Mouse (Mus musculus) forebrain, embryonic 14.5 days (tissue): Measurements from ENCODE around the gene Smtn. TPM values are rescaled to one million over a fixed set of nuclear protein-coding genes. Genes with fewer than 3 reads are reported as not detected.

ENCODE experiments used
- ATAC-seq: fragments of 200-750 bp; cut with Nextera tagmentation; 2 replicates; pipeline ENCODE4 v1.8.0; 2017; ENCODE audit warnings: mild to moderate bottlenecking, moderate library complexity
- DNase-seq: peaks from one replicate; pipeline ENCODE4 v3.0.0-alpha.2; 2015; ENCODE audit warnings: low spot score
- H3K27ac ChIP-seq: fragments of 300-500 bp; sonication (generic); 2 replicates; pipeline ENCODE4 v1.5.1; 2014; ENCODE audit warnings: low read depth, mild to moderate bottlenecking, control low read depth, low read length, moderate library complexity
- H3K27me3 ChIP-seq: fragments of 300-500 bp; sonication (generic); replicated peaks from 2 replicates; pipeline ENCODE4 v1.6.1; 2014; ENCODE audit warnings: low read length, control low read depth, mixed read lengths; ENCODE audit not compliant: control insufficient read depth, insufficient read depth
- H3K36me3 ChIP-seq: fragments of 300-500 bp; sonication (generic); 2 replicates; pipeline ENCODE4 v1.6.1; 2014; ENCODE audit warnings: low read length, control low read depth; ENCODE audit not compliant: control insufficient read depth, insufficient read depth
- H3K4me1 ChIP-seq: fragments of 300-500 bp; sonication (generic); 2 replicates; pipeline ENCODE4 v1.6.1; 2014; ENCODE audit warnings: antibody characterized with exemption, low read length, control low read depth; ENCODE audit not compliant: control insufficient read depth, insufficient read depth
- H3K4me2 ChIP-seq: fragments of 300-500 bp; sonication (generic); 2 replicates; pipeline ENCODE4 v1.6.1; 2014; ENCODE audit warnings: mild to moderate bottlenecking, control low read depth, low read length
- H3K4me3 ChIP-seq: fragments of 300-500 bp; sonication (generic); 2 replicates; pipeline ENCODE4 v1.5.1; 2014; ENCODE audit warnings: low read depth, low read length, control low read depth
- H3K9ac ChIP-seq: fragments of 300-500 bp; sonication (generic); 2 replicates; pipeline ENCODE4 v1.6.1; 2014; ENCODE audit warnings: mild to moderate bottlenecking, low read length, control low read depth, moderate library complexity
- H3K9me3 ChIP-seq: fragments of 300-500 bp; sonication (generic); replicated peaks from 2 replicates; pipeline ENCODE4 v1.6.1; 2016; ENCODE audit warnings: low read length, control low read depth, mixed read lengths; ENCODE audit not compliant: control insufficient read depth
- WGBS: fragments of 180-500 bp; shearing (Covaris S2); extraction: QIAGEN DNeasy Blood & Tissue Kit; methylation state at CpG from one replicate; pipeline ENCODE4 v1.1.7; 2014; 5-methylcytosine and 5-hydroxymethylcytosine counted together
- polyA plus RNA-seq: library from polyadenylated mRNA; unstranded; fragments of >200 nt; fragmentation: Nextera tagmentation; extraction: Ambion mirVana; gene quantifications from 2 replicates; pipeline ENCODE4 v1.2.1, GENCODE M21; 2014

Smtn gene
- polyA plus RNA-seq, 1 experiment from 2014 or later: 11.6 TPM

DNA sequence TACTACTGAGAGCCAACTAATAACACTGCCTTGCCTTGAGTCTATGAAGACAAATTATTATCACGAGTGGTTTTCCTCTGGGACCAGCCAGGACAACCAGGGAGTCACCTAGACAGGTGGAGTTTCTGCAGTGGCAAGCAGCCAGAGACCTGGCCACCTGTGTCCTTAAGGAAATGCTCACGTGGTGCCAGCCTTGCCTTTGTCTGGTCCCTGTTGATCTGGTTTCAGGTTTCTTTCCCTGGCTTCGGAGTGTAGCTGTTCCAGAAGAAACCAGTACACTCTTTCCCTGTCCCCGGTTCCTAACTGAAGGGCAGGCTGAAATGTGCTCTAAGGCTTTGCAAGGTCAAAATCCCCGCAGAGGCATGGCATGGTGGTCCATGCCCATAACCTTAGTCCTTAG lies 43.7 kb downstream of the Smtn start:
- H3K27me3 ChIP-seq: no peaks in the 10 kb centered on the region
- H3K9ac ChIP-seq: no peak overlapping the region
- H3K9me3 ChIP-seq: no peaks in the 10 kb centered on the region
- no peaks in the 10 kb centered on the region for H3K4me1 ChIP-seq
- H3K4me3 ChIP-seq: no peak overlapping the region
- no peaks in the 10 kb centered on the region for H3K36me3 ChIP-seq
- 69% methylated on average over 5 of the region's 5 CpGs for WGBS
- ATAC-seq (no peak), DNase-seq (no peak)
- no peak overlapping the region for H3K27ac ChIP-seq
- no peak overlapping the region for H3K4me2 ChIP-seq

DNA sequence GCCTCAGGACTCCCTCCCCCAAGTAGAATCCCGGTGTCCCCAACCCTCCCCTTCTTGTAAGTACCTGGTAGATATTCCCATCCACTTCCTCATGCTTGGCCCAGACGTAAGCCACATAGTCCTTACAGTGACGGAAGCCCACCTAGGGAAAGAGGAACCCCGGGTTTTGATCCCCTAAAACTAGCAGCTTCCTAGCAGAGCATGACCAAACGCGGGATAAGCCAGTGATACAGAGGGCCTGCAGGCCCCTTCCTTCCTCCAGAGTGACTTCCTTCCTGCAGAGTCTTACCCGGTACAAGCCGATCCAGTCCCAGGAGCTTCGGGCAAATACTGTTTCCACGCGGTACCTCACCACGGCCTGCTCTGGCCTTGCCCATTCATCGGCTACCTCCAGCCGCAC lies 44.9 kb downstream of the Smtn start:
- Histone ChIP-seq H3K9ac (no peak overlapping the region), H3K9me3 (no peaks in the 10 kb centered on the region), H3K27me3 (no peaks in the 10 kb centered on the region), H3K4me2 (no peak overlapping the region), H3K4me3 (no peak overlapping the region), H3K36me3 (no peaks in the 10 kb centered on the region), H3K27ac (no peak overlapping the region), H3K4me1 (no peaks in the 10 kb centered on the region)
- DNase-seq: no peak
- no peak for ATAC-seq
- WGBS: 95% methylated on average over 14 of the region's 14 CpGs

DNA sequence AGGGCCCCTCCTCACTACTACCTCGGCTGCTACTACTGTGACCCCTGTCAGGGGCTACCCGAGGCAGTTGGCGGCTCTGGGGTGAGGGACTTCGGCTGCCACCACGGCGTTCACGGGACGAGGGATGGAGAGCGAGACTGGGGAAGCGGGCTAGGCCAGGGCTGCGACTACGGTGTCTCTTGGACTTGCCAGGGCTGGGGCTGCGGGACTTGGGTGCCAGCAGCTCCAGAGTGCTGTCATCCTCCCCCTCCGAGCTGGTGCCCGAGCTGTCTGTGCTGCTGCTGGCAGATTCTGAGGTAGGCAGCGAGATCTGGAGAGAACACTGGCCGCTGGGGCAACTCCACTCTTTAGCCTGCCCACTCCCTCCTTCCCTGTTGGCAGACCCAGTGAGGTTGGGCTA lies 45.6 kb downstream of the Smtn start:
- Histone ChIP-seq H3K36me3 (no peaks in the 10 kb centered on the region), H3K9ac (no peak overlapping the region), H3K27ac (no peak overlapping the region), H3K27me3 (no peaks in the 10 kb centered on the region), H3K4me1 (no peaks in the 10 kb centered on the region), H3K9me3 (no peaks in the 10 kb centered on the region), H3K4me2 (no peak overlapping the region), H3K4me3 (no peak overlapping the region)
- DNase-seq (no peak), ATAC-seq (no peak)
- WGBS: 83% methylated on average over 17 of the region's 17 CpGs

DNA sequence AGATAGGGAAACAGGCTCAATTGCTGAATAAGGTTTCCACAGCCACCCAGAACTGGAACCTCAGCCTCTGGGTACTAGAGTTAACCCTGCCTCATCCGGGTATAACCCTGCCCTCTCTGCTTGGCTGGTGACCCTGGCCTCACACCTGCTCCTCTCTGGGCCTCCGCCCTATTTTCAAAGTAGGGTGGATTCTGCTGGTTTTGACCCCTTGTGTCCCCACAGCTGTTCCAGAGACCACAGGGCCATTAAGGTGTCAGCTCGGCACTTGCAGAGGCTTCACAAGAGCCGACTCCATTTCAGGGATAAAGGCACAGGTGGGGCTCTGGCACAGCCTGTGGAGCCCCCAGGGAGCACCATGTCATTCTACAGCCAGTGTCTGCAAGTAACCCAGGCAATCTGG lies 47.7 kb downstream of the Smtn start:
- Histone ChIP-seq H3K9me3 (no peaks in the 10 kb centered on the region), H3K9ac (no peak overlapping the region), H3K36me3 (no peaks in the 10 kb centered on the region), H3K4me3 (no peak overlapping the region), H3K4me2 (no peak overlapping the region), H3K27me3 (no peaks in the 10 kb centered on the region), H3K27ac (no peak overlapping the region), H3K4me1 (no peaks in the 10 kb centered on the region)
- DNase-seq (no peak), ATAC-seq (no peak)
- WGBS: 81% methylated on average over 4 of the region's 4 CpGs

DNA sequence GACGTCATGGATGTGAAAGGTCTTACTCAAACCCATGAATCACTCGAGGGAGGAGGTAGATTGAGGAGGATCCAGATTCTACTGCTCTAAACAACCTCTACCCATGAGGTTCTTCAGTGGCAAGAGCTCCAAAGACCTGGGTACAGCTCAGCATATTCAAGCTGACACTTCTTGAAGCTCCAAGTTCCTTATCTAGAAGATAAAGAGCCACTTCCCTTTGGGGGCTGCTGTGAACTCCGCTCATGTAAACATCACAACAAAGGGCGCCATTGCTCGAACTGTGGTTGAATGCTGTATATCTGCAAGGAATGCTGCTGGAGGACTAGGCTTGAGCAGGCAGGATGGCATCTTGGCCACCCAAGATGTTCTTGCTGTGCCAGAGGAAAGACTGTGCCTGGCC lies 51.4 kb downstream of the Smtn start:
- H3K9me3 ChIP-seq: no peaks in the 10 kb centered on the region
- H3K36me3 ChIP-seq: no peaks in the 10 kb centered on the region
- H3K4me3 ChIP-seq: no peak overlapping the region
- no peak for ATAC-seq
- WGBS: 84% methylated on average over 5 of the region's 5 CpGs
- no peaks in the 10 kb centered on the region for H3K27me3 ChIP-seq
- no peak overlapping the region for H3K9ac ChIP-seq
- no peak overlapping the region for H3K4me2 ChIP-seq
- no peaks in the 10 kb centered on the region for H3K4me1 ChIP-seq
- no peak overlapping the region for H3K27ac ChIP-seq
- no peak for DNase-seq

DNA sequence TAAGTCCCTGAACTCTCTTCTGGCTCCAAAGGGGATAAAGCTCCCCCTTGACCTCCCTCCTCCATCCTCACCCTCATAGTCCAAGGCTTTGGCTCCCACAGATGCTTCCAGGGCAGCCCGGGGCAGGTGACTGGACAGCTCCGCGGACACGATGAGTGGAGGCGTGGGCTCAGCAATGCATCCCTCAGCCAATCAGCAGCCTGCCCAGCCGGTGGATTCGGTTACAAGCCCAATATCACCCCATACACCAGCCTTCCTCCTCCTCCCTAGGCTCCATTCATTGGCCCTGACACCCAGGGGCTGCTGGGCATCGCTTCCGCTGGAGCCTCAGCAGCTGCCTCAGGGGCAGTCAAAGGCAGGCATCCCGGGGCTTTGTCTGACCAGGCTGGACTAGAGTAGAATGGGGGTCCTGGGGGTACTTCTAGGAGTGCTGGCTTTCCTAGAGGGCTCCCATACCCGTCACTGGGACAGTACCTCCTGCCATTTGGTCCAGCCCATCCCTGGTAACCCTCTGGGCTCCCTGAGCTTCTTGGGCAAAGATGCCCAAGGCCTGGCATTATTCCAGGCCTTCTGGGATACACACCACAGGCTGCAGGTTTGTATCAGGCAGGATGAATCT lies 52.4 kb downstream of the Smtn start, which contains the start of gene Pla2g3:
Gene Pla2g3 (plus strand): TSS at position 333 of the 619 bp plus-strand sequence.
- no peak for ATAC-seq
- no peaks in the 10 kb centered on the region for H3K9me3 ChIP-seq
- H3K4me1 ChIP-seq: no peaks in the 10 kb centered on the region
- H3K4me2 ChIP-seq: no peak within 1 kb of the TSS
- no peaks in the 10 kb centered on the region for H3K27me3 ChIP-seq
- no peaks in the 10 kb centered on the region for H3K36me3 ChIP-seq
- H3K9ac ChIP-seq: no peak within 1 kb of the TSS
- 33% methylated on average over 11 of the region's 11 CpGs for WGBS
- no peak within 1 kb of the TSS for H3K27ac ChIP-seq
- no peak for DNase-seq
- no peak within 1 kb of the TSS for H3K4me3 ChIP-seq

DNA sequence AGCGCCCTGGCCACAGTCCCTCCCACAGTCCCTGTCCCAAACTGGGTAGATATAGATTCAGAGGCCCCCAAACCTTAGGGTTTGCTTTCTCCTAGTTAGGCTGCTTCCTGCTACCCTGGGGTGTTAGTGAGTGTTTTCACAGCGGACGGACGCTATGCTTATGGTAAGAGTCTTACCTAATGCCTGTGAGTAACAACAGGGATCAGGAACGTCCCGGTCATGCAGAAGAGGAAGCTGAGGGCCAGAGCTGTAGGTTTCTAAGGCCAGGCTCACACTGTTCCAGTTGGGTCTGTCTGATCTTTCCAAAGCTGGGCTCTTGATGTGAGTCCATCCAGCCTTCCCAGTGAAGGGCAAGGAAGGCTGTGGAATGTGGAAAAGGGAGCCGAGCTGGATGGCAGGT lies 54.1 kb downstream of the Smtn start:
- Histone ChIP-seq H3K36me3 (no peaks in the 10 kb centered on the region), H3K27ac (no peak overlapping the region), H3K4me2 (no peak overlapping the region), H3K27me3 (no peaks in the 10 kb centered on the region), H3K9me3 (no peaks in the 10 kb centered on the region), H3K9ac (no peak overlapping the region), H3K4me3 (no peak overlapping the region), H3K4me1 (no peaks in the 10 kb centered on the region)
- WGBS: 76% methylated on average over 7 of the region's 7 CpGs
- DNase-seq: no peak
- ATAC-seq: no peak

DNA sequence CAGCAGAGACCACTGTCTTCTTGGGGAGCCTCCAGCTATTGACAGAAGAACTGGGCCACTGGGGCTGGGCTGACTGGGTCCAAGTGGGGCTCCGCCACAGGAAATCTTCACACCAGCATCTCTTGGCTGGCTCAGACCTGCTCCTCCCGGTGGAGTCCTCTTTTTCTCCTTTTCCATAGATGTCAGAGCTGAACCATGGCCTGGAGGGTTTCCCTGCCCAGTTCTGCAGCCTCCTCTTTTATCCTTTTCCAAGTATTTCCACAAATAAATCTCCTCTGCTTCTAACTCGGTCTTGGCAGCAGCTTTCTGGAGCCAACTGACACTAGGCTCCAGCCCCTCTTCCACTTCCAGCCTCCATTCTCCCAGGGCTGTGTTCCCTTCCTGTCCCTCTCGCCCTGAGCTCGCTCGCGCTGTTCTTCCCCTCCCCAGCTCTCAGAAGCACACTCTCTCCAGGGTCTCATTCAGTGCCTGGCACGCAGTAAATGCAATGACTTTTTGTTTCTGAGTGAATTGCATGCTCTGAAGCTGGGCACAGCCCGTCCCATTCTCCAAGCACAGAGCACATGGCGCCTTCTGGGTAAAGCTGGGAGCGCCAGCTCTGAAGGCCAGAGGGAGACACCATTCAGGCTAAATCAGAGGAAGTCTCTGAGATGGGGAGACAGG lies 56.3 kb downstream of the Smtn start:
- ATAC-seq: no peak

DNA sequence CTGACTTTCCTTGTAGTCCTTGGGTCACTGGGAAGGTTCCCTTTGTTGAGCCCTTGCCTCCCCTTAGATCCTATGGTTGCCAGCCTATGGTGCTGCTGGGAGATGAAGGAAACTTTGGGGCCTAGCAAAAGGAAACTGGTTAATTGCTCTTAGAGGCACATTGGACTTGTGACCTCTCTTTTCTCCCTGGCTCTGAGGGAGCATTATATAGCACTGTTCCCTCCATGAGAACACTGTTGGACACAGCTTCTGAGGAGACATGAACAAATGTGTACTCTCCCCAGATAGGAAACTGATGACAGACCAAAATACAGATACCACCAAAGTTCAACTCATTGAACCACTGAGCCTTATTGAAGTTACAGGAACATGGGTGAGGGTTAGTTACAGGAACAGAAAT lies 64.9 kb downstream of the Smtn start:
- Histone ChIP-seq H3K4me3 (no peak overlapping the region), H3K4me2 (no peak overlapping the region), H3K36me3 (no peaks in the 10 kb centered on the region), H3K27ac (no peak overlapping the region), H3K9ac (no peak overlapping the region), H3K27me3 (no peaks in the 10 kb centered on the region), H3K4me1 (no peaks in the 10 kb centered on the region), H3K9me3 (no peaks in the 10 kb centered on the region)
- DNase-seq: no peak
- no peak for ATAC-seq

More for the DNA sequence above, 56.3 kb downstream of the Smtn start:
- no peak overlapping the region for H3K4me2 ChIP-seq
- 53% methylated on average over 11 of the region's 11 CpGs for WGBS
- DNase-seq: peak; percentile 3
- H3K36me3 ChIP-seq: no peaks in the 10 kb centered on the region
- no peak overlapping the region for H3K27ac ChIP-seq
- H3K4me1 ChIP-seq: no peaks in the 10 kb centered on the region
- no peak overlapping the region for H3K9ac ChIP-seq
- H3K9me3 ChIP-seq: no peaks in the 10 kb centered on the region
- no peak overlapping the region for H3K4me3 ChIP-seq
- no peaks in the 10 kb centered on the region for H3K27me3 ChIP-seq
